Mouse (Mus musculus): ENCODE measurements at regions not wholly inside any gene's neighbourhood (a gene's known extent, or its start where the extent isn't known, plus 50 kb on each side); places are given as distances from the start of the nearest gene placed in this dataset.

DNA sequence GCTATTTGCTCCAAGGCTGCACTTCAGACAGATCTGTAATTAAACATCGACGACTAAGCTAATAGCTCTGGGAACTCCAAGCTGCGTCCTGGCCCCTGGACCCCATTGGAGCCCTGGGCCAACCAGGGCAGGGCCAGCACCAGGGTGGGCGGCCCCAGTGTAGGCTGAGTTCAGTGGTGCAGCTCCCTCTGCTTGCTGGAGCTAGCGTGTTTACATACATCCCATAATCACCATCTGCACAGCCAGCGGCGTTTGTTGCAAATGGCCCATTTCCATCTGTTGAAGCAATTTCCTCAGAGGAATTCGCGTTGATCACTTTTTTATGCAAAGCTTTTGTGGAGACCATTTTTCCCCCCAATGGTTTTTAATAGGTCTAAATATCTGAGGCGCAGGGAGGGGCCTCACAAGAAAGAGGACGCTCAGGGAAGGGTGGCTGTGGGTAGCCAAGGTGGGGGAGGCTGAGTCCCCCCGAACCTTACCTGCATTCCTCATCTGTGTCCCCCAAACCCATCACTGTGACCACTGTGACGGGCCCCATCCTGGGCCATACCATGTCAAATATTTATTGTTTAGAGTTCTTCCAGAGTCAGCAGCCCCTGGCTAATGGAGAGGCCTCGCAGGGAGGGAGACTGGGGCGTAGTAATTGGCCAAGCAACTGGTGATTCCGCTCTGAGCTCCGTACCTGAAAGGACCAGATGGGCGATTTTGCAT lies 189.4 kb downstream of the Gm26897 start:
- Histone ChIP-seq H3K9me3 (ENCODE audit: low read length) (no peaks in the 10 kb centered on the region), H3K27me3 (ENCODE audit: insufficient read depth, low read length) (no peaks in the 10 kb centered on the region), H3K4me1 (ENCODE audit: insufficient read depth) (peaks cover 14% of the 10 kb centered on the region; the same call in 1 of the 2 replicates), H3K9ac (0 out of 2 replicates have a peak overlapping the region, but pooled peaks have one; percentile 10), H3K27ac (ENCODE audit: low read depth, low read length) (peak overlapping the region; percentile 45), H3K4me2 (ENCODE audit: low read depth) (no peak overlapping the region), H3K36me3 (ENCODE audit: insufficient read depth) (no peaks in the 10 kb centered on the region), H3K4me3 (ENCODE audit: low read depth, low read length) (no peak overlapping the region)
- 18% methylated on average over 18 of the region's 18 CpGs for WGBS
- peak; percentile 27; the same call in 1 of the 2 replicates for TF ChIP-seq CTCF (IDR thresholded peaks at IDR 0.05; ENCODE audit: low read depth)
- ATAC-seq (peak; percentile 74), DNase-seq (peak; percentile 67)

DNA sequence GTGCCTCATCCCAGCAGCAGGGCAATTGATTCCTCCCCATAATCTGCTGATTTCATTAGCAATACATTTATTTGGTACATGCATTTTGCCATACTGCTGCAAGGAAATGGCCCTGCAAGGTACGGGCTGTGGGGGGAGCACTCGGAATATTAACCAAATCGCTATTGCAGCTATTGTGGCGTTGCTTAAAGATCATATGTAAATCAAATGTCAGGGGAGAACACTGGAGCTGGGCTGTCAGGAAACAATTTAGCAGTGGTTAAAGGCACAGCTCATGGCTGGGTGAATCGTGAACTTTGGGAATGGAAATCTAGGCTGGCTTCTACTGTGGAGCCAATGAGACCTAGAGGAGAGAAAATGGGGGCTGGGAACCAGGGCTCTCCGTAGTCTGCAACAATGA lies 192.0 kb downstream of the Gm26897 start:
- no peak for TF ChIP-seq CTCF (IDR thresholded peaks at IDR 0.05; ENCODE audit: low read depth)
- Histone ChIP-seq H3K27ac (ENCODE audit: low read depth, low read length) (no peak overlapping the region), H3K36me3 (ENCODE audit: insufficient read depth) (no peaks in the 10 kb centered on the region), H3K4me2 (ENCODE audit: low read depth) (no peak overlapping the region), H3K27me3 (ENCODE audit: insufficient read depth, low read length) (no peaks in the 10 kb centered on the region), H3K4me3 (ENCODE audit: low read depth, low read length) (no peak overlapping the region), H3K9me3 (ENCODE audit: low read length) (no peaks in the 10 kb centered on the region), H3K9ac (no peak overlapping the region), H3K4me1 (ENCODE audit: insufficient read depth) (0 out of 2 replicates have a peak, but pooled peaks cover 7% of the 10 kb centered on the region)
- ATAC-seq (no peak), DNase-seq (no peak)
- WGBS, result 44% methylated on average over 6 of the region's 6 CpGs

DNA sequence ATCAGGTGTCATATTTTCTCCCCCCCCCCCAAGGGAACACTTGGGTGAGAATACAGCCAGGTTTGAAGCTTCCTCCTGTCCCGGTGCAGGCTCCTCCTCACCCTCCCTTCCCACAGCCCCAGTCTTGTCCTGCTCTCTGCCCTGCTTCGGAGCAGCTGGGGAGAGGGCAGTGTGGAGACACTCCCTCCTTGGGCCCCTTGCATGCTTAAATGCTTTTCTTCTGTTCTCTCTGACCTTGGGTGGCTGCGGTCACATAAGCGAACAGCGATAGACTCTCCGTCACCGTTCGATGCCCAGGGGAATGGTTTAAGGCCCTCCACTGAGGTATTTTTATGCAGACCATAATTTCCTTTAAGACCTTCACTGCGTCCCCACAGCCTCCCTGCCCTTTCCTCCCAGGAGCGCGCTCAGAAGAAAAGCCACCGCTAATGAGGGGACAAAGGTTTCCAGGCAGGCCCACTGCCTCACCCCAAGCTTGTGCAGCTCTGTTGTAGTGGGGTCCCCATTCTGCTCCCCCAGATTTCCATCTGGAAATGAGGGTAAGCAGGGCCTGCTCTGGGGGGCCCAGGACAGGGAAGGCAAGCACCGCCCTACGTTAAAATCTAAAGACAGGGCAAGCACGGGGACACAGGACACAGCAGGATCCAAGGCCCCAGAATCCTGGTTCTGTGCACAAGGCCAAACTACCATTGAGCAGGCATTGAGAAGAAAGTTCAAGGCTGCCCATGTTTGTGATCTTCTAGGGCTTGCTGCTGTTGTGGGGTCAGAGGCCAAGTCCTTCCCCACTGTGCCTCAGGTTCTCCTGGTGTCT lies 195.7 kb downstream of the Gm26897 start:
- ATAC-seq, result no peak
- TF ChIP-seq CTCF (IDR thresholded peaks at IDR 0.05; ENCODE audit: low read depth), result no peak
- Histone ChIP-seq H3K4me2 (ENCODE audit: low read depth) (no peak overlapping the region), H3K4me3 (ENCODE audit: low read depth, low read length) (no peak overlapping the region), H3K27ac (ENCODE audit: low read depth, low read length) (no peak overlapping the region), H3K27me3 (ENCODE audit: insufficient read depth, low read length) (no peaks in the 10 kb centered on the region), H3K9me3 (ENCODE audit: low read length) (no peaks in the 10 kb centered on the region), H3K4me1 (ENCODE audit: insufficient read depth) (no peaks in the 10 kb centered on the region), H3K36me3 (ENCODE audit: insufficient read depth) (no peaks in the 10 kb centered on the region), H3K9ac (no peak overlapping the region)
- WGBS, result 46% methylated on average over 15 of the region's 15 CpGs
- DNase-seq, result no peak

GRCm38 (mm10) chr5:111929991-111930339 lies 196.2 kb downstream of the Gm26897 start:
- no peak for ATAC-seq

DNA sequence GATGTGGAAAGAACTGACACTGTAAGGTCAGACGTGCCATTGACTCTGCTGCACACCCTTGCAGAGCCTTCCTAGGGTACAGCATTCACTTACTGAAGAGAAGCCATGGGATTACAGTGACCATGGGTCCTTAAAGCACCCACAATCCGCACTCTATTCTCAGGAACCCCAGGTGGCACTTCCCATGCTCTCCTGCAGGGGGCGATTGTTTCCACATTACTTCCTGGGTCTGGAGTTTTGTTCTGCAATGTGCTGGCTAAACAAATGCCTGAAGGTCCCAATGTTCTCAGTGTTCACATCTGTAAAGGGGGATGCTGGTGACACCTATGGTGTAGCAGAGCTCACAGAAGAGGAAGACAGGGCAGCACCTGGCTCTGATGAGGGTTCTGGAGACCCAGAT lies 198.0 kb downstream of the Gm26897 start:
- no peaks in the 10 kb centered on the region for H3K9me3 ChIP-seq (ENCODE audit: low read length)
- H3K36me3 ChIP-seq (ENCODE audit: insufficient read depth), result no peaks in the 10 kb centered on the region
- no peak overlapping the region for H3K9ac ChIP-seq
- ATAC-seq (no peak), DNase-seq (no peak)
- TF ChIP-seq CTCF (IDR thresholded peaks at IDR 0.05; ENCODE audit: low read depth), result peak; percentile 46
- H3K27ac ChIP-seq (ENCODE audit: low read depth, low read length), result no peak overlapping the region
- H3K4me3 ChIP-seq (ENCODE audit: low read depth, low read length), result no peak overlapping the region
- no peaks in the 10 kb centered on the region for H3K4me1 ChIP-seq (ENCODE audit: insufficient read depth)
- WGBS, result 73% methylated on average over 3 of the region's 3 CpGs
- no peak overlapping the region for H3K4me2 ChIP-seq (ENCODE audit: low read depth)
- H3K27me3 ChIP-seq (ENCODE audit: insufficient read depth, low read length), result no peaks in the 10 kb centered on the region

More at GRCm38 (mm10) chr5:111929991-111930339, 196.2 kb downstream of the Gm26897 start:
- DNase-seq, result no peak
- Histone ChIP-seq H3K27me3 (ENCODE audit: insufficient read depth, low read length) (no peaks in the 10 kb centered on the region), H3K4me1 (ENCODE audit: insufficient read depth) (no peaks in the 10 kb centered on the region), H3K9ac (no peak overlapping the region), H3K4me2 (ENCODE audit: low read depth) (no peak overlapping the region), H3K4me3 (ENCODE audit: low read depth, low read length) (no peak overlapping the region), H3K9me3 (ENCODE audit: low read length) (no peaks in the 10 kb centered on the region), H3K27ac (ENCODE audit: low read depth, low read length) (no peak overlapping the region), H3K36me3 (ENCODE audit: insufficient read depth) (no peaks in the 10 kb centered on the region)
- 63% methylated on average over 3 of the region's 3 CpGs for whole genome bisulfite sequencing
- no peak for TF ChIP-seq CTCF (IDR thresholded peaks at IDR 0.05; ENCODE audit: low read depth)

DNA sequence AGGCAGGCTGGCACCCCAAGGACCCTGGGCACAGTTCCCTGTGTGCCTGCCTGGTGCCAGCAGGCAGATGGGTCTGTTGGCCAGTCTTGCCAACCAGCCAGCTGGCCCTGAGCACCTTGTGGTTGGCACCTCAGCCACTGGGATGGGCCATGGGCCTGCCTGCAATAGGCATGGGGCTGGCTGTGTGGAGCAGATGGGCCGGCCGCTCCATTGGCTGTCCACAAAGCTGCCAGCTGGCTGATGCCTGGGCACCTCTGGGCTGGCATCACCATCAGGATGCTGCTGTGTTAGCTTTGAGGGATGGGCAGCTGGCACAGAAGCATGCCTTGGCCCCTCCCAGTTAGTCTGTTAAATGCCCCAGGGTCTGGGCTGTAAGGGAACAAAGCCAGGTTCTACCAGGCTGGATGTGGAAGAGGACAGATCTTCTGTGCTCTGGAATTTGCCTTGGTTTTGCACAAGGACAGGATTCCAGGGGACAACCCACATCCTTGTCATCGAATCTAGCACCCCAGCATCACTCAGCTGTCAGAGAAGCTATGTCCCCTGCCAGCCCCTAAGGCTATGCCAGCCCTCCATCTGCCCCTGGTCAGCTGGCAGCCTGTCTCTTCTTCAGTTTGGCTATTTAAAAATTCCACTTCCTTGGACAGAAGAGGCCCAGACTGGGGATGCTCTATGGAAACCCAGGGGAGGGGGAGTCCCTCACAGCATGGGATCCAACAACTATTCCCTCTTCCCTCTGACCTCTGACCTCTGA lies 201.8 kb downstream of the Gm26897 start:
- H3K9me3 ChIP-seq (ENCODE audit: low read length), result no peaks in the 10 kb centered on the region
- no peak overlapping the region for H3K4me2 ChIP-seq (ENCODE audit: low read depth)
- H3K4me3 ChIP-seq (ENCODE audit: low read depth, low read length), result no peak overlapping the region
- no peaks in the 10 kb centered on the region for H3K36me3 ChIP-seq (ENCODE audit: insufficient read depth)
- H3K4me1 ChIP-seq (ENCODE audit: insufficient read depth), result no peaks in the 10 kb centered on the region
- no peak for TF ChIP-seq CTCF (IDR thresholded peaks at IDR 0.05; ENCODE audit: low read depth)
- H3K9ac ChIP-seq, result no peak overlapping the region
- peak; percentile 65 for DNase-seq
- no peaks in the 10 kb centered on the region for H3K27me3 ChIP-seq (ENCODE audit: insufficient read depth, low read length)
- WGBS, result 60% methylated on average over 3 of the region's 3 CpGs
- no peak overlapping the region; the same call in 1 of the 2 replicates for H3K27ac ChIP-seq (ENCODE audit: low read depth, low read length)
- ATAC-seq, result peak; percentile 84

Data from forebrain, postnatal 0 days (tissue).